Mouse (Mus musculus) embryonic fibroblast, embryonic 13.5 days (primary cell): ENCODE measurements around the gene Hist2h2ac.

Experiments
- CTCF ChIP-seq: IDR thresholded peaks from 2 replicates; pipeline ENCODE4 v1.5.1; 2011; ENCODE audit warnings: mild to moderate bottlenecking, control low read depth, low read length, moderate library complexity, borderline replicate concordance; ENCODE audit not compliant: insufficient read depth
- POLR2A ChIP-seq: IDR thresholded peaks from 2 replicates; pipeline ENCODE4 v1.6.1; 2011; ENCODE audit warnings: low read depth, mild to moderate bottlenecking, control low read depth, low read length, moderate library complexity

DNA sequence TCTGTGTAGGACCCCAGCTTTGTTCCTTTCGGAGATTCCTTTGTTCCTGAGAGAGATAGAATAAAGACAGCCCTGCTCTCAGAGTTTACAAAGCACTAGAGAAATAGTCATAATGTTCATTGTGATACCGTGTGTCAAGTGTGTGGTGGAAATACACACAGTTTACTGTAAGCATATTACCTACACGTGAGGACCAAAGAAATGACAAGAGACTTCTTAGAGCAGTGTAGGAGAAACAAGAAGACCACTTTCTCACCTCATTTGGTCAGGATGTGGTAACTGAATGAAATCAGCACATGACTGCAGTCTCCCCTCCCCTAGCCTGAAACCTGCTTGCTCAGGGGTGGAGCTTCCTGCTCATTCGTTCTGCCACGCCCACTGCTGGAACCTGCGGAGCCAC, 22.5 kb downstream of the Hist2h2ac start:
- TF ChIP-seq CTCF: no peak
- 0 out of 2 replicates have a peak, but pooled peaks have one; percentile 24 for TF ChIP-seq POLR2A
